Mouse (Mus musculus) lung, postnatal 0 days (tissue): ENCODE measurements around the gene Patz1.

Source experiments
- CTCF ChIP-seq: IDR thresholded peaks from 2 replicates; pipeline ENCODE4 v1.5.1; 2016; ENCODE audit warnings: antibody characterized with exemption, mild to moderate bottlenecking
- EP300 ChIP-seq: IDR thresholded peaks from 2 replicates; pipeline ENCODE4 v1.6.1; 2016; ENCODE audit warnings: antibody characterized with exemption, mild to moderate bottlenecking, control low read depth

GRCm38 (mm10) chr11:3331756-3332642, 43.3 kb downstream of the Patz1 start:
- TF ChIP-seq CTCF (peak; percentile 43; the same call in 1 of the 2 replicates), EP300 (no peak; the same call in 1 of the 2 replicates)
